Mouse (Mus musculus) forebrain, embryonic 16.5 days (tissue): Measurements from ENCODE around the gene Sept9. TPM values are rescaled to one million over a fixed set of nuclear protein-coding genes. Genes with fewer than 3 reads are reported as not detected.
A peak's percentile ranks its signal among the peaks of the same experiment; 100 is the strongest.

Source experiments
- ATAC-seq: fragments of 200-750 bp; cut with Nextera tagmentation; 2 replicates; pipeline ENCODE4 v1.8.0; 2017; ENCODE audit warnings: mild to moderate bottlenecking, moderate library complexity
- H3K27ac ChIP-seq: fragments of 300-500 bp; sonication (generic); 2 replicates; pipeline ENCODE4 v1.5.1; 2014; ENCODE audit warnings: low read length, control low read depth
- H3K27me3 ChIP-seq: fragments of 300-500 bp; sonication (generic); replicated peaks from 2 replicates; pipeline ENCODE4 v1.6.1; 2014; ENCODE audit warnings: low read length; ENCODE audit not compliant: control insufficient read depth, insufficient read depth
- H3K36me3 ChIP-seq: fragments of 300-500 bp; sonication (generic); 2 replicates; pipeline ENCODE4 v1.6.1; 2014; ENCODE audit not compliant: control insufficient read depth, insufficient read depth
- H3K4me1 ChIP-seq: fragments of 300-500 bp; sonication (generic); replicated peaks from 2 replicates; pipeline ENCODE4 v1.6.1; 2014; ENCODE audit warnings: low read length; ENCODE audit not compliant: control insufficient read depth, insufficient read depth
- H3K4me2 ChIP-seq: fragments of 300-500 bp; sonication (generic); 2 replicates; pipeline ENCODE4 v1.6.1; 2014; ENCODE audit warnings: mild to moderate bottlenecking, low read length, control low read depth
- H3K4me3 ChIP-seq: fragments of 300-500 bp; sonication (generic); replicated peaks from 2 replicates; pipeline ENCODE4 v1.5.1; 2014; ENCODE audit warnings: mild to moderate bottlenecking, low read length, control low read depth
- H3K9ac ChIP-seq: fragments of 300-500 bp; sonication (generic); replicated peaks from 2 replicates; pipeline ENCODE4 v1.6.1; 2014; ENCODE audit warnings: low read depth, low read length, control low read depth
- H3K9me3 ChIP-seq: fragments of 300-500 bp; sonication (generic); 2 replicates; pipeline ENCODE4 v1.6.1; 2016; ENCODE audit warnings: low read length; ENCODE audit not compliant: control insufficient read depth
- WGBS: fragments of 180-500 bp; shearing (Covaris S2); extraction: QIAGEN DNeasy Blood & Tissue Kit; methylation state at CpG from one replicate; pipeline ENCODE4 v1.1.7; 2014; 5-methylcytosine and 5-hydroxymethylcytosine counted together
- polyA plus RNA-seq: library from polyadenylated mRNA; unstranded; fragments of >200 nt; fragmentation: Nextera tagmentation; extraction: Ambion mirVana; gene quantifications from 2 replicates; pipeline ENCODE4 v1.2.1, GENCODE M21; 2015

Gene Sept9
- polyA plus RNA-seq, 1 experiment from 2014 or later = 120 TPM

GRCm38 (mm10) chr11:117407651-117408441 lies 208.4 kb downstream of the Sept9 start:
- Histone ChIP-seq H3K4me2 (peak overlapping the region; percentile 58), H3K9me3 (no peaks in the 10 kb centered on the region), H3K27ac (peak overlapping the region; percentile 97), H3K4me1 (peaks cover 42% of the 10 kb centered on the region), H3K36me3 (no peaks in the 10 kb centered on the region), H3K4me3 (peak overlapping the region; percentile 41), H3K9ac (peak overlapping the region; percentile 66), H3K27me3 (no peaks in the 10 kb centered on the region)
- ATAC-seq = peak; percentile 80
- WGBS = 0% methylated on average over 28 of the region's 28 CpGs

- H3K4me3 ChIP-seq = peak overlapping the region; percentile 41
- 2% methylated on average over 16 of the region's 16 CpGs for WGBS
- H3K9me3 ChIP-seq = no peaks in the 10 kb centered on the region
- no peaks in the 10 kb centered on the region for H3K36me3 ChIP-seq
- no peaks in the 10 kb centered on the region for H3K27me3 ChIP-seq
- peak overlapping the region; percentile 58 for H3K4me2 ChIP-seq
- peak overlapping the region; percentile 10 for H3K9ac ChIP-seq
- H3K27ac ChIP-seq = peak overlapping the region; percentile 97
- peaks cover 48% of the 10 kb centered on the region for H3K4me1 ChIP-seq
- peak; percentile 5; the same call in 1 of the 2 replicates for ATAC-seq
These were observed 209.1 kb downstream of the Sept9 start for GRCm38 (mm10) chr11:117408442-117409031.

GRCm38 (mm10) chr11:117409331-117409730 lies 209.9 kb downstream of the Sept9 start:
- Histone ChIP-seq H3K27me3 (no peaks in the 10 kb centered on the region), H3K9me3 (no peaks in the 10 kb centered on the region), H3K27ac (peak overlapping the region; percentile 97), H3K9ac (peak overlapping the region; percentile 10; the same call in 1 of the 2 replicates), H3K36me3 (no peaks in the 10 kb centered on the region), H3K4me3 (no peak overlapping the region), H3K4me2 (no peak overlapping the region), H3K4me1 (peaks cover 54% of the 10 kb centered on the region)
- WGBS = 60% methylated on average over 11 of the region's 11 CpGs
- ATAC-seq = no peak

- peak overlapping the region; percentile 97 for H3K27ac ChIP-seq
- peak overlapping the region; percentile 40 for H3K4me2 ChIP-seq
- WGBS = 0% methylated on average over 6 of the region's 6 CpGs
- no peaks in the 10 kb centered on the region for H3K36me3 ChIP-seq
- no peaks in the 10 kb centered on the region for H3K27me3 ChIP-seq
- H3K4me1 ChIP-seq = peaks cover 56% of the 10 kb centered on the region
- H3K9ac ChIP-seq = peak overlapping the region; percentile 48
- peak; percentile 59 for ATAC-seq
- no peak overlapping the region for H3K4me3 ChIP-seq
- H3K9me3 ChIP-seq = no peaks in the 10 kb centered on the region
These were observed 210.6 kb downstream of the Sept9 start for GRCm38 (mm10) chr11:117410059-117410458.

DNA sequence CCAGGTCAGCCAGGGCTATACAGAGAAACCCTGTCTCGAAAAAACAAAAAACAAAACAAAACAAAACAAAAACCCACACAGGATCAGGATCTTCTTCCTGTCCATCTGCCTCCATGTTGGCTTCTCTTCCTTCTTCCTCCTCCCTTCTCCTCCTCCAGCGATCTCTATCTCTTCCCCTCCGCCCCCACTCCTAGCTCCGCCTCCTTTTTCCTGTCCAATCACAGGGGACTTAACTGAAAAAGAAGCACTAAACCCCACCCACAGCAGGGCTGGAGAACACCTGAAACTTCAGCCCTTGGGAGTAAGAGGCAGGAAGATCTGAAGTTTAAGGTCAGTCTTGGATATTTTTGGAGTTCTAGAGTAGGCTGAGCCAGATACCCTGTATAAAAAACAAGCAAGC lies 212.2 kb downstream of the Sept9 start:
- H3K9me3 ChIP-seq = no peaks in the 10 kb centered on the region
- H3K4me3 ChIP-seq = no peak overlapping the region
- H3K9ac ChIP-seq = no peak overlapping the region
- H3K36me3 ChIP-seq = no peaks in the 10 kb centered on the region
- 99% methylated on average over 4 of the region's 4 CpGs for WGBS
- no peak overlapping the region for H3K27ac ChIP-seq
- ATAC-seq = no peak
- no peaks in the 10 kb centered on the region for H3K27me3 ChIP-seq
- no peak overlapping the region for H3K4me2 ChIP-seq
- H3K4me1 ChIP-seq = peaks cover 66% of the 10 kb centered on the region

Other genes with a start within 250 kb of the Sept9 start
- gene Sec14l1, start 84.5 kb upstream of the Sept9 start, polyA plus RNA-seq = 76.9 and 83.7 TPM in 2 replicates